Mouse (Mus musculus): ENCODE measurements around the gene Plod2.

GRCm38 (mm10) chr9:92634792-92635191 lies 92.8 kb downstream of the Plod2 start:
- TF ChIP-seq CTCF (IDR thresholded peaks at IDR 0.05; ENCODE audit: borderline replicate concordance, extremely low read depth, insufficient read depth, insufficient read length) (no peak), POLR2A (IDR thresholded peaks at IDR 0.05; ENCODE audit: borderline replicate concordance, extremely low read depth, insufficient read depth, insufficient read length, poor library complexity, severe bottlenecking) (no peak)

Data from brain, embryonic 14.5 days (tissue).